Mouse (Mus musculus) bone marrow macrophage, adult 2 months (primary cell): ENCODE data around the gene Kcna2.

Experiments
- CTCF ChIP-seq: IDR thresholded peaks from 2 replicates; pipeline ENCODE4 v1.5.1; 2012; ENCODE audit warnings: low read depth, mild to moderate bottlenecking, low read length, moderate library complexity
- POLR2A ChIP-seq: IDR thresholded peaks from 2 replicates; pipeline ENCODE4 v1.6.1; 2012; ENCODE audit warnings: mild to moderate bottlenecking, low read depth, low read length, borderline replicate concordance

DNA sequence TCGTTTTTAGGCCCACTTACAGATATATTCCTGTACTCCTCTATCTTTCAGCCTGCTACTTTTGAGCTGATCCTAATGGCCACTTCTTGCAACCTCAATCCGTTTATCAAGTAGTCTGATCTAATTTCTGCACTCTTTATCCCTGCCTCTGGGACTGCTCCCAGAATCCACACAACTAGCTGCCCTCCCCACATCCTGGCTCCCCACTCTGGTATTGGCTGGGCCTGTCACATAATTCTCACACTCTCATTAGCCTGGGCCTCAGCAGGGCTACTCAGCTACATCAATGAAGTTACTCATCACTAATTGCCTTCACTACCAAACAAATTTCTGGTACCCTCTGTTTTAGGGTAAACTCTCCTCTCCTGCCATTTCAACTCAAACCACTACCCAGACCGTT, 49.5 kb downstream of the Kcna2 start:
- no peak for TF ChIP-seq CTCF
- TF ChIP-seq POLR2A: no peak
